Mouse (Mus musculus) forebrain, embryonic 14.5 days (tissue): ENCODE data around the gene Tfr2. TPM values are rescaled to one million over a fixed set of nuclear protein-coding genes. Genes with fewer than 3 reads are reported as not detected.

Experiments used
- ATAC-seq: fragments of 200-750 bp; cut with Nextera tagmentation; 2 replicates; pipeline ENCODE4 v1.8.0; 2017; ENCODE audit warnings: mild to moderate bottlenecking, moderate library complexity
- DNase-seq: peaks from one replicate; pipeline ENCODE4 v3.0.0-alpha.2; 2015; ENCODE audit warnings: low spot score
- H3K27ac ChIP-seq: fragments of 300-500 bp; sonication (generic); 2 replicates; pipeline ENCODE4 v1.5.1; 2014; ENCODE audit warnings: low read depth, mild to moderate bottlenecking, control low read depth, low read length, moderate library complexity
- H3K27me3 ChIP-seq: fragments of 300-500 bp; sonication (generic); replicated peaks from 2 replicates; pipeline ENCODE4 v1.6.1; 2014; ENCODE audit warnings: low read length, control low read depth, mixed read lengths; ENCODE audit not compliant: control insufficient read depth, insufficient read depth
- H3K36me3 ChIP-seq: fragments of 300-500 bp; sonication (generic); 2 replicates; pipeline ENCODE4 v1.6.1; 2014; ENCODE audit warnings: low read length, control low read depth; ENCODE audit not compliant: control insufficient read depth, insufficient read depth
- H3K4me1 ChIP-seq: fragments of 300-500 bp; sonication (generic); 2 replicates; pipeline ENCODE4 v1.6.1; 2014; ENCODE audit warnings: antibody characterized with exemption, low read length, control low read depth; ENCODE audit not compliant: control insufficient read depth, insufficient read depth
- H3K4me2 ChIP-seq: fragments of 300-500 bp; sonication (generic); 2 replicates; pipeline ENCODE4 v1.6.1; 2014; ENCODE audit warnings: mild to moderate bottlenecking, control low read depth, low read length
- H3K4me3 ChIP-seq: fragments of 300-500 bp; sonication (generic); 2 replicates; pipeline ENCODE4 v1.5.1; 2014; ENCODE audit warnings: low read depth, low read length, control low read depth
- H3K9ac ChIP-seq: fragments of 300-500 bp; sonication (generic); 2 replicates; pipeline ENCODE4 v1.6.1; 2014; ENCODE audit warnings: mild to moderate bottlenecking, low read length, control low read depth, moderate library complexity
- H3K9me3 ChIP-seq: fragments of 300-500 bp; sonication (generic); replicated peaks from 2 replicates; pipeline ENCODE4 v1.6.1; 2016; ENCODE audit warnings: low read length, control low read depth, mixed read lengths; ENCODE audit not compliant: control insufficient read depth
- WGBS: fragments of 180-500 bp; shearing (Covaris S2); extraction: QIAGEN DNeasy Blood & Tissue Kit; methylation state at CpG from one replicate; pipeline ENCODE4 v1.1.7; 2014; 5-methylcytosine and 5-hydroxymethylcytosine counted together
- polyA plus RNA-seq: library from polyadenylated mRNA; unstranded; fragments of >200 nt; fragmentation: Nextera tagmentation; extraction: Ambion mirVana; gene quantifications from 2 replicates; pipeline ENCODE4 v1.2.1, GENCODE M21; 2014

Tfr2 gene
- polyA plus RNA-seq, 1 experiment from 2014 or later, result 1.8 TPM

GRCm38 (mm10) chr5:137545596-137545995 lies 24.0 kb upstream of the Tfr2 start:
- WGBS, result 73% methylated on average over 4 of the region's 4 CpGs
- no peak for ATAC-seq
- H3K9ac ChIP-seq, result no peak overlapping the region
- H3K4me2 ChIP-seq, result no peak overlapping the region
- H3K4me1 ChIP-seq, result no peaks in the 10 kb centered on the region
- H3K9me3 ChIP-seq, result no peaks in the 10 kb centered on the region
- H3K36me3 ChIP-seq, result no peaks in the 10 kb centered on the region
- DNase-seq, result no peak
- no peaks in the 10 kb centered on the region for H3K27me3 ChIP-seq
- H3K4me3 ChIP-seq, result no peak overlapping the region
- no peak overlapping the region for H3K27ac ChIP-seq

GRCm38 (mm10) chr5:137549840-137550239 lies 19.8 kb upstream of the Tfr2 start:
- DNase-seq, result no peak
- Histone ChIP-seq H3K27me3 (no peaks in the 10 kb centered on the region), H3K36me3 (no peaks in the 10 kb centered on the region), H3K27ac (no peak overlapping the region), H3K4me1 (peaks cover 7% of the 10 kb centered on the region; the same call in 1 of the 2 replicates), H3K9ac (no peak overlapping the region), H3K9me3 (no peaks in the 10 kb centered on the region), H3K4me3 (no peak overlapping the region), H3K4me2 (no peak overlapping the region)
- 88% methylated on average over 2 of the region's 2 CpGs for WGBS
- no peak for ATAC-seq

- ATAC-seq (no peak), DNase-seq (no peak)
- Histone ChIP-seq H3K27me3 (no peaks in the 10 kb centered on the region), H3K36me3 (no peaks in the 10 kb centered on the region), H3K9me3 (no peaks in the 10 kb centered on the region), H3K9ac (no peak overlapping the region), H3K4me2 (no peak overlapping the region), H3K27ac (no peak overlapping the region), H3K4me1 (peaks cover 7% of the 10 kb centered on the region; the same call in 1 of the 2 replicates), H3K4me3 (no peak overlapping the region)
- 72% methylated on average over 5 of the region's 5 CpGs for WGBS
Measured at GRCm38 (mm10) chr5:137551119-137551518, 18.5 kb upstream of the Tfr2 start.

- H3K9me3 ChIP-seq, result no peaks in the 10 kb centered on the region
- ATAC-seq, result peak; percentile 42
- no peaks in the 10 kb centered on the region for H3K36me3 ChIP-seq
- no peak for DNase-seq
- peak overlapping the region; percentile 69 for H3K9ac ChIP-seq
- peaks cover 7% of the 10 kb centered on the region; the same call in 1 of the 2 replicates for H3K4me1 ChIP-seq
- peak overlapping the region; percentile 55 for H3K4me3 ChIP-seq
- no peaks in the 10 kb centered on the region for H3K27me3 ChIP-seq
- H3K27ac ChIP-seq, result peak overlapping the region; percentile 54; the same call in 1 of the 2 replicates
- H3K4me2 ChIP-seq, result peak overlapping the region; percentile 62
- 23% methylated on average over 6 of the region's 6 CpGs for WGBS
Measured at GRCm38 (mm10) chr5:137553000-137553399, 16.6 kb upstream of the Tfr2 start.

- peak within 1 kb of the TSS; percentile 55 for H3K4me3 ChIP-seq
- peak within 1 kb of the TSS; percentile 62 for H3K4me2 ChIP-seq
- no peaks in the 10 kb centered on the region for H3K9me3 ChIP-seq
- peaks cover 7% of the 10 kb centered on the region; the same call in 1 of the 2 replicates for H3K4me1 ChIP-seq
- under 1% methylated on average over 37 of the region's 37 CpGs for WGBS
- peak within 1 kb of the TSS; percentile 54; the same call in 1 of the 2 replicates for H3K27ac ChIP-seq
- H3K27me3 ChIP-seq, result no peaks in the 10 kb centered on the region
- peak; percentile 98 for ATAC-seq
- H3K36me3 ChIP-seq, result no peaks in the 10 kb centered on the region
- DNase-seq, result peak; percentile 95
- peak within 1 kb of the TSS; percentile 69 for H3K9ac ChIP-seq
Measured at GRCm38 (mm10) chr5:137553411-137553837, 16.2 kb upstream of the Tfr2 start, which contains the start of gene Actl6b. Actl6b (plus strand) TSS chr5:137553517.

- Histone ChIP-seq H3K9me3 (no peaks in the 10 kb centered on the region), H3K4me3 (peak overlapping the region; percentile 55), H3K27ac (0 out of 2 replicates have a peak overlapping the region, but pooled peaks have one; percentile 54), H3K27me3 (no peaks in the 10 kb centered on the region), H3K4me1 (peaks cover 7% of the 10 kb centered on the region; the same call in 1 of the 2 replicates), H3K9ac (peak overlapping the region; percentile 69), H3K36me3 (no peaks in the 10 kb centered on the region), H3K4me2 (peak overlapping the region; percentile 62)
- no peak for DNase-seq
- 0 out of 2 replicates have a peak, but pooled peaks have one; percentile 21 for ATAC-seq
- WGBS, result 48% methylated on average over 11 of the region's 11 CpGs
Measured at GRCm38 (mm10) chr5:137553898-137554297, 15.7 kb upstream of the Tfr2 start.

GRCm38 (mm10) chr5:137561556-137561955 lies 8.1 kb upstream of the Tfr2 start:
- ATAC-seq (no peak), DNase-seq (peak; percentile 25)
- Histone ChIP-seq H3K27ac (no peak overlapping the region), H3K4me2 (no peak overlapping the region), H3K4me1 (no peaks in the 10 kb centered on the region), H3K27me3 (no peaks in the 10 kb centered on the region), H3K36me3 (peaks cover 2% of the 10 kb centered on the region; the same call in 1 of the 2 replicates), H3K9ac (no peak overlapping the region), H3K9me3 (no peaks in the 10 kb centered on the region), H3K4me3 (no peak overlapping the region)
- 23% methylated on average over 6 of the region's 6 CpGs for WGBS

- Histone ChIP-seq H3K36me3 (peaks cover 2% of the 10 kb centered on the region; the same call in 1 of the 2 replicates), H3K4me2 (no peak overlapping the region), H3K9ac (no peak overlapping the region), H3K27ac (no peak overlapping the region), H3K4me3 (no peak overlapping the region), H3K27me3 (no peaks in the 10 kb centered on the region), H3K4me1 (no peaks in the 10 kb centered on the region), H3K9me3 (no peaks in the 10 kb centered on the region)
- ATAC-seq (no peak), DNase-seq (no peak)
- WGBS, result 79% methylated on average over 10 of the region's 10 CpGs
Measured at GRCm38 (mm10) chr5:137562965-137563364, 6.7 kb upstream of the Tfr2 start.

GRCm38 (mm10) chr5:137565744-137566143 lies 3.9 kb upstream of the Tfr2 start:
- DNase-seq (no peak), ATAC-seq (no peak)
- no peak overlapping the region for H3K4me3 ChIP-seq

More at GRCm38 (mm10) chr5:137565744-137566143, 3.9 kb upstream of the Tfr2 start:
- H3K9me3 ChIP-seq, result no peaks in the 10 kb centered on the region
- no peak overlapping the region for H3K9ac ChIP-seq
- peaks cover 2% of the 10 kb centered on the region; the same call in 1 of the 2 replicates for H3K36me3 ChIP-seq
- H3K4me2 ChIP-seq, result no peak overlapping the region
- no peaks in the 10 kb centered on the region for H3K27me3 ChIP-seq
- H3K4me1 ChIP-seq, result no peaks in the 10 kb centered on the region
- 82% methylated on average over 6 of the region's 6 CpGs for WGBS
- H3K27ac ChIP-seq, result no peak overlapping the region
